Mouse (Mus musculus): Measurements from ENCODE around the gene Serp2.

DNA sequence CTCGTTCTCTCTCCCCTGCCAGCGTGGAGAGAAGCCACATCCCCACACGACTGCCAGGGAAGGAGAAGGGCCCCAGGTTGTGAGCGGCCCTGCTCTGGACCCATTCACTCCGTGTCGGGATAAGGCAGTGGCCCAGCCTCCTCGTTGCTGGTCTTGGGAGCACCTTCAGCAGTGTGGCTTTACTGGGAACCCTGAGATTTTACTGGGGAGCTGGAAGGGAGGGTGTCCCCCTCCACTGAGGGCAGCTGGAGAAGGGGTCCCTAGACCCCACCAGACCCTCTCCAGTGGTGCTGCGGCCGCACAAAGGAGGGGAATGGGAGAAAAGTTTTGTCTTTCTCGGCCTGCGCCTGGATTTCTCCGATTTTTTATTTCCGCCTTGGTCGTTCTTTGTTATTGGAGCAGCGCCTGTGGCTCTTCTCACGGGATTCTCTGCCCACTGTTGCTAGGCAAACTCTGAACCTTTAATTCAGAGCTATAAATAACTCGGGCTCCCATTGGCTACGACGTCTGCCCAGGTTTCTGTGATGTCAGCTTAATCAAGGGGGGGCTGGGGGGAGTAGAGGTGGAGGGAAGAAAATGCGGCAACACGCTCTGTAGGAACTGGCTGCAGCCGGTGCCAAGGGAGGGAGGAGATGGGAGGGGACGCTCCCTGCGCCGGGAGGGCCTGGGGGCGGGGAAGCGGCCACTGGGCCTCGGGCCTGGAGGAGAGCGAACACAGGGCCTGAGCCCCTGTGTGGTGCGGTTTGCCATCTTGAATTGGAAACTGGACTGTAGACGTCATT is 51.1 kb downstream of the Serp2 start:
- peak; percentile 63; the same call in 1 of the 2 replicates for TF ChIP-seq POLR2A (IDR thresholded peaks at IDR 0.05; ENCODE audit: borderline replicate concordance, extremely low read depth, low read depth, low read length)
- no peak for TF ChIP-seq CTCF (IDR thresholded peaks at IDR 0.05; ENCODE audit: insufficient read depth, low read length)
